Mouse (Mus musculus): ENCODE results near the gene Mapk3. TPM values are rescaled to one million over a fixed set of nuclear protein-coding genes. Genes with fewer than 3 reads are reported as not detected.

Mapk3 gene
- polyA plus RNA-seq, 1 experiment from 2014 or later = 96.5 TPM

DNA sequence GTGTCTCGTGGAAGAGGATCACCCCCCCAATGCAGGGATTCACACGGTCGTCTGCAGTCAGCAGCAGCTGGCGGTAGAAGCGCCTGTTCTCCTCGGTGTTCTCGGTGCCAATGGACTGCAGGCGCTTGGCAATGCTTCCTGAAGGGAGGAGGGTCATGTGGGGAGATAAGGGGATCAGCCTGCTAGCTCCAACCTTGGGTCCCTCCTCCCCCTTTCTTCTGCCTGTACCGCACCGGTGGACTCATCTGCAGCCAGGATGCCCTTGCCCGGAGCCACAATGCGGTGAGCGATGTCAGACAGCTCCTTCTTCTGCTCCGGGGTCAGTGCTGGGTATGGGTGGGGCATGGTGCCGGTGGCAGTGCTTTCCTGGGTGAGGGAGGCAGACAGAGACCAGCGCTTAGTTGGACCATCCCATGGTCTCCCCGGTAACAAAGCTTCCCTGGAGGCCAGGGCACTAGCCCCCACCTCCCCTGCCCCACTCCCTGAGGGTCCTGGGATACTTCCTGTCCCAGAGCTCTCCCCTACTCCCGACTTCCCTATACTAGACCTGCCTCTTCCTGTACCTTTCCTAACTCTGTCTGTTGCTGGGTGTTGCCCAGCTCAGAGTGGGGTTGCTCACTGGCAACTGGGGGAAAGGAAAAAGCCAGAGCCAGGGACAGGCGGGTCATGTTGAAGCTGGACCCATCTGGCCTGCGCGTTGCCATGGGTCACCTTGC lies 38.2 kb downstream of the Mapk3 start, which contains the start of gene Fam57b:
Fam57b (plus strand) TSS at position 258 of the 716 bp plus-strand sequence.
- H3K9ac ChIP-seq = peak within 1 kb of the TSS; percentile 93
- peak within 1 kb of the TSS; percentile 81 for H3K4me3 ChIP-seq (replicated peaks; ENCODE audit: low read length)
- H3K36me3 ChIP-seq (replicated peaks; ENCODE audit: control insufficient read depth, insufficient read depth) = peaks cover 32% of the 10 kb centered on the region
- H3K27me3 ChIP-seq (ENCODE audit: control insufficient read depth, insufficient read depth, low read length) = no peaks in the 10 kb centered on the region
- DNase-seq (ENCODE audit: low spot score) = no peak
- peak within 1 kb of the TSS; percentile 93 for H3K27ac ChIP-seq
- peaks cover 26% of the 10 kb centered on the region for H3K4me1 ChIP-seq (replicated peaks; ENCODE audit: control insufficient read depth, insufficient read depth, low read length)
- H3K4me2 ChIP-seq (replicated peaks) = peak within 1 kb of the TSS; percentile 72
- ATAC-seq (ENCODE audit: low FRiP score) = no peak
- WGBS = 25% methylated on average over 21 of the region's 21 CpGs
- H3K9me3 ChIP-seq (ENCODE audit: control insufficient read depth, low read length) = no peaks in the 10 kb centered on the region

GRCm38 (mm10) chr7:126798127-126799049 lies 39.0 kb downstream of the Mapk3 start:
- Histone ChIP-seq H3K4me1 (replicated peaks; ENCODE audit: control insufficient read depth, insufficient read depth, low read length) (peaks cover 20% of the 10 kb centered on the region), H3K27me3 (ENCODE audit: control insufficient read depth, insufficient read depth, low read length) (no peaks in the 10 kb centered on the region), H3K9ac (peak overlapping the region; percentile 93), H3K27ac (peak overlapping the region; percentile 93), H3K36me3 (replicated peaks; ENCODE audit: control insufficient read depth, insufficient read depth) (peaks cover 32% of the 10 kb centered on the region), H3K4me3 (replicated peaks; ENCODE audit: low read length) (peak overlapping the region; percentile 81), H3K9me3 (ENCODE audit: control insufficient read depth, low read length) (no peaks in the 10 kb centered on the region), H3K4me2 (replicated peaks) (peak overlapping the region; percentile 72)
- under 1% methylated on average over 40 of the region's 40 CpGs for WGBS
- ATAC-seq (ENCODE audit: low FRiP score) = no peak
- DNase-seq (ENCODE audit: low spot score) = no peak

- DNase-seq (ENCODE audit: low spot score) (peak; percentile 92), ATAC-seq (ENCODE audit: low FRiP score) (peak; percentile 97)
- Histone ChIP-seq H3K27ac (peak overlapping the region; percentile 93), H3K9me3 (ENCODE audit: control insufficient read depth, low read length) (no peaks in the 10 kb centered on the region), H3K4me3 (replicated peaks; ENCODE audit: low read length) (peak overlapping the region; percentile 81), H3K4me1 (replicated peaks; ENCODE audit: control insufficient read depth, insufficient read depth, low read length) (peaks cover 20% of the 10 kb centered on the region), H3K4me2 (replicated peaks) (peak overlapping the region; percentile 72), H3K36me3 (replicated peaks; ENCODE audit: control insufficient read depth, insufficient read depth) (peaks cover 37% of the 10 kb centered on the region), H3K9ac (peak overlapping the region; percentile 93), H3K27me3 (ENCODE audit: control insufficient read depth, insufficient read depth, low read length) (no peaks in the 10 kb centered on the region)
- WGBS = 0% methylated on average over 34 of the region's 36 CpGs
Observed at GRCm38 (mm10) chr7:126799050-126799467, 39.7 kb downstream of the Mapk3 start.

DNA sequence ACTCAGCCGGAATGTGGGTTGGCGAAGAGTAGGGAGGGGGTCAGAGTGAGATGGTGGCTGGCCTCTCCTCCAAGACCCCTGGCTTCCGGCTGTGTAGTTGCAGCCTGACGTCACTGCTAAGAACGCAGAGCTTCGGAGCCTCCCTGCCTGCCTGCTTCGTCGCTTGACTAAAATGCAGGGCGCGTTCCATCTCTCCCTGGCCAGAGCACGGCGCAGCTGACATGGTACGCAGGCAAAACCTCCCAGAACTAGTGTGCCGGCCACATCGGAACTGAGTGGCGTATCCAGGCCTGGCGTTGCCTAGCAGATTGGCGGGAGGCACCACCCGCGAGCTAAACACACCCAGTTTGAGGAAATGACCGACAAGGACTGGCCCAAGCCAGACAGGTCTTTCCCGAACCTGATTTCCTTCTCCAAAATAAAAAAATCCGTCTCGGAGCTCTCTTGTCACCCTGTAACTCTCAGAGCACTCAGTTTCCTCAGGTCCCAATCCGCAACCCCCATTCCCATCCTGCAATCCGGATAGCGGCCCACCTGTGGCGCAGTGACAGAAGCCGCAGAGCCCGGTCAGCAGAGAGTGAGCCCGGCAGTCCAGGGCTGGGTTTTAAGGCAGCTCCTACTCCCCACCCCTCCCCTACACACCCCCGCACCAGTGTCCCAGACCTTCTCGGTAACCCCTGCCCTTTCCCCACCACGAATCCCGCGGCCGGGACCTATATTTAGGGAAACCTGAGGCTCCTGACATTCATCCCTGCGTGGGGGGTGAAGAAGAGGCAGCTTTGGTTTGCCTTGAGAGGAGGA lies 40.3 kb downstream of the Mapk3 start:
- Histone ChIP-seq H3K27me3 (ENCODE audit: control insufficient read depth, insufficient read depth, low read length) (no peaks in the 10 kb centered on the region), H3K4me1 (replicated peaks; ENCODE audit: control insufficient read depth, insufficient read depth, low read length) (peaks cover 20% of the 10 kb centered on the region), H3K9ac (peak overlapping the region; percentile 77), H3K27ac (peak overlapping the region; percentile 93), H3K4me2 (replicated peaks) (peak overlapping the region; percentile 72), H3K9me3 (ENCODE audit: control insufficient read depth, low read length) (no peaks in the 10 kb centered on the region), H3K36me3 (replicated peaks; ENCODE audit: control insufficient read depth, insufficient read depth) (peaks cover 32% of the 10 kb centered on the region), H3K4me3 (replicated peaks; ENCODE audit: low read length) (peak overlapping the region; percentile 81)
- 1% methylated on average over 38 of the region's 38 CpGs for WGBS
- peak; percentile 85 for DNase-seq (ENCODE audit: low spot score)
- peak; percentile 92 for ATAC-seq (ENCODE audit: low FRiP score)

DNA sequence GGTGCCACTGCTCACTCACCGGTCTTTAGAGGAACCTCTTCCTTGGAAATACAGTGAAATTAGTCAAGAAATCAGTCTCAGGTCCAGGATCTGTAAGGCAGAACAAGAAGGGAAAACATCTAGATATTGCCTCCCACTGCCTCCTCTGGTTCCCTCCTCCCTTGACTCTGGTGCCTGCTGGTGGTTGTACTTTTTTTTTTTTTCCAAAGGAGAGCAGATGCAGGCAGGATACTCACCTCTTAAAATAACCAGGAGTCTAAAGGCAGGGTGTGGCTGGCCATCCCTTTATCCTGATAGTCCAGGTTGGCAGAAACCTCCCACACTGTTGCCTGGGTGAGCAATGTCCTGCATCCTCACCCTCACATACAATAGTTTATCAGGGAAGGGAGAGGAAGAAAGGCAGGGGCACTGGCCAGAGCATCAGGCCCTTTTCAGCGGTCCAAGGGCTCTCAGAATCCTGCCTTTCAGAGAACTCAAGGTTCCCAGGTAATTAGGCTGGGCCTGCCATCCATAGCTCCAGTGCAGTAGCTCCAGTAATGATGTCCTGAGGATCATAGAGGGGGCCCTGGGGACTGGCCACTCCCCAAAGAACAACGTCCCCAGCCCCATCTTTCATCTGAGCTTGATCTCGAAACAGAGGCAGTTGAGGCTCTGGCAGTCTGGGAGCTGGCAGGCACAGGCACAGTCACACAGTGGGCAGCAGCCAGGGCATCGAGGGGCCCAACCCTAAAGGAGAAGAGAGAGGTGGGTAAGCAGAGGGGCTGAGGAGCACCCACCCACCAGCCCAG lies 41.1 kb downstream of the Mapk3 start:
- Histone ChIP-seq H3K27ac (peak overlapping the region; percentile 93), H3K4me3 (replicated peaks; ENCODE audit: low read length) (peak overlapping the region; percentile 81), H3K36me3 (replicated peaks; ENCODE audit: control insufficient read depth, insufficient read depth) (peaks cover 27% of the 10 kb centered on the region), H3K9ac (peak overlapping the region; percentile 77), H3K4me1 (replicated peaks; ENCODE audit: control insufficient read depth, insufficient read depth, low read length) (peaks cover 20% of the 10 kb centered on the region), H3K27me3 (ENCODE audit: control insufficient read depth, insufficient read depth, low read length) (no peaks in the 10 kb centered on the region), H3K9me3 (ENCODE audit: control insufficient read depth, low read length) (no peaks in the 10 kb centered on the region), H3K4me2 (replicated peaks) (peak overlapping the region; percentile 72)
- no peak for DNase-seq (ENCODE audit: low spot score)
- 48% methylated on average over 5 of the region's 5 CpGs for WGBS
- no peak for ATAC-seq (ENCODE audit: low FRiP score)

- Histone ChIP-seq H3K9me3 (ENCODE audit: control insufficient read depth, low read length) (no peaks in the 10 kb centered on the region), H3K36me3 (replicated peaks; ENCODE audit: control insufficient read depth, insufficient read depth) (peaks cover 23% of the 10 kb centered on the region), H3K27me3 (ENCODE audit: control insufficient read depth, insufficient read depth, low read length) (no peaks in the 10 kb centered on the region), H3K27ac (no peak overlapping the region), H3K4me1 (replicated peaks; ENCODE audit: control insufficient read depth, insufficient read depth, low read length) (peaks cover 20% of the 10 kb centered on the region), H3K4me2 (replicated peaks) (0 out of 2 replicates have a peak overlapping the region, but pooled peaks have one; percentile 72), H3K9ac (no peak overlapping the region), H3K4me3 (replicated peaks; ENCODE audit: low read length) (no peak overlapping the region)
- no peak for DNase-seq (ENCODE audit: low spot score)
- 94% methylated on average over 16 of the region's 16 CpGs for WGBS
- no peak for ATAC-seq (ENCODE audit: low FRiP score)
Observed at GRCm38 (mm10) chr7:126801057-126801422, 41.6 kb downstream of the Mapk3 start.

DNA sequence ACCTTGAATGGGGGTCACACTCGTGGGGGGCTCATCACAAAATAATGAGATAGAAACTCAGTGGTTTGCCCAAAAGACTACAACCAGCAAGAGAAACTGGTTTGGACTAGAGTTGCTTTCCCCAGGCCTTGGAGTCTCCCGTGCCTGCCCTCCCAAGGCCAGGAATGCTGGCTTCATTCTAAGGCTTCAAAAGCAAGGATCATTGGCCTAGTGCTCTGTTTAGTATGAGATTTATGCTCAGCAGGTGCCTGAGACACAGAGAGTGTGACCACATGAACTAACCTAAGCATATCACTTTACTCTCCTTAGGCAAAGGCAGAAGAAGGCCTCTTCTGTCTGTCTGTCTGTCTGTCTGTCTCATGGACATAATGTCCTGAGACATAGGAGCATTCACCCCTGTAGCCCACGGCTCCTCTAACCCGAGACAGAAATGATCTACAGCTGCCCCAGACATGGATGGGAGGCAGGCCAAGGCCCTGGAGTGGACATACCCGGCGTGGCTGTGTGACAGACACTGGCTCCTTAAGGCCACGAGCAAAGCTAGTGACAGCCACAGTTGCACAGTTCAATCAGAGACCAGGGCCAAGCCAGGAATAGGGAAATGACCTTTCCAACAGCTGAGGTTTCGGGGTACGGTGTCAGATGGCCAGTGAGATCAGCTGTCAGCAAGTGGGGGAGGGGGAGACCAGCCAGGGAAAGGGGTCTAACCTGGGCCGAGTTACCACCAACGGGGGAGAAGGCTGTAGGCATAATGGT lies 42.9 kb downstream of the Mapk3 start:
- Histone ChIP-seq H3K36me3 (replicated peaks; ENCODE audit: control insufficient read depth, insufficient read depth) (peaks cover 10% of the 10 kb centered on the region; the same call in 1 of the 2 replicates), H3K9ac (no peak overlapping the region), H3K9me3 (ENCODE audit: control insufficient read depth, low read length) (no peaks in the 10 kb centered on the region), H3K27me3 (ENCODE audit: control insufficient read depth, insufficient read depth, low read length) (no peaks in the 10 kb centered on the region), H3K4me2 (replicated peaks) (no peak overlapping the region), H3K27ac (no peak overlapping the region), H3K4me3 (replicated peaks; ENCODE audit: low read length) (no peak overlapping the region), H3K4me1 (replicated peaks; ENCODE audit: control insufficient read depth, insufficient read depth, low read length) (peaks cover 13% of the 10 kb centered on the region)
- DNase-seq (ENCODE audit: low spot score) (no peak), ATAC-seq (ENCODE audit: low FRiP score) (no peak)
- WGBS = 84% methylated on average over 11 of the region's 11 CpGs

- no peak for DNase-seq (ENCODE audit: low spot score)
- no peaks in the 10 kb centered on the region for H3K9me3 ChIP-seq (ENCODE audit: control insufficient read depth, low read length)
- no peak overlapping the region for H3K4me3 ChIP-seq (replicated peaks; ENCODE audit: low read length)
- no peak overlapping the region for H3K27ac ChIP-seq
- H3K27me3 ChIP-seq (ENCODE audit: control insufficient read depth, insufficient read depth, low read length) = no peaks in the 10 kb centered on the region
- 93% methylated on average over 6 of the region's 6 CpGs for WGBS
- no peak for ATAC-seq (ENCODE audit: low FRiP score)
- H3K36me3 ChIP-seq (replicated peaks; ENCODE audit: control insufficient read depth, insufficient read depth) = peaks cover 9% of the 10 kb centered on the region; the same call in 1 of the 2 replicates
- H3K9ac ChIP-seq = no peak overlapping the region; the same call in 1 of the 2 replicates
- no peak overlapping the region for H3K4me2 ChIP-seq (replicated peaks)
- peaks cover 10% of the 10 kb centered on the region for H3K4me1 ChIP-seq (replicated peaks; ENCODE audit: control insufficient read depth, insufficient read depth, low read length)
Observed at GRCm38 (mm10) chr7:126803181-126803580, 43.8 kb downstream of the Mapk3 start.
